Mouse (Mus musculus) ZHBTc4 (cell line): Measurements from ENCODE around the gene Ceacam19.
A peak's percentile ranks its signal among the peaks of the same experiment; 100 is the strongest.

Source experiments
- DNase-seq: peaks from one replicate; pipeline ENCODE4 v3.0.0-alpha.2; 2011; ENCODE audit warnings: low read depth, low spot score

The Ceacam19 gene

DNA sequence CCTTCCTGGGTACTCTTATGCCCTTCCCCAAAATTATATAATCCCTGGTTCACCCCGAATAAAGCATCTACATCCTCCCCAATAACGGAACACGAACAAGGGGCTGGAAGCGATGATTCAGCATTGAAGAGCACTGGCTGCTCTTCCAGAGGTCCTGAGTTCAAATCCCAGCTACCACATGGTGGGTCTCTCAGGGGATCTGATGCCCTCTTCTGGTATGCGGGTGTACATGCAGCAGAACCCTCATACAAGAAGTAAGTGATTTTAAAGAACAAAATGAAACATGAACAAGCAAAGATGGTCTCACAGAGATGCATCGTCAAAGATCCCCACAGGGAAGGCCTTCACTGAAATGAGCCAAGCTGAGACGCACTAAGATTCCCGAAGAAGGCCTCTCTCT is 7.0 kb downstream of the Ceacam19 start:
- no peak for DNase-seq

DNA sequence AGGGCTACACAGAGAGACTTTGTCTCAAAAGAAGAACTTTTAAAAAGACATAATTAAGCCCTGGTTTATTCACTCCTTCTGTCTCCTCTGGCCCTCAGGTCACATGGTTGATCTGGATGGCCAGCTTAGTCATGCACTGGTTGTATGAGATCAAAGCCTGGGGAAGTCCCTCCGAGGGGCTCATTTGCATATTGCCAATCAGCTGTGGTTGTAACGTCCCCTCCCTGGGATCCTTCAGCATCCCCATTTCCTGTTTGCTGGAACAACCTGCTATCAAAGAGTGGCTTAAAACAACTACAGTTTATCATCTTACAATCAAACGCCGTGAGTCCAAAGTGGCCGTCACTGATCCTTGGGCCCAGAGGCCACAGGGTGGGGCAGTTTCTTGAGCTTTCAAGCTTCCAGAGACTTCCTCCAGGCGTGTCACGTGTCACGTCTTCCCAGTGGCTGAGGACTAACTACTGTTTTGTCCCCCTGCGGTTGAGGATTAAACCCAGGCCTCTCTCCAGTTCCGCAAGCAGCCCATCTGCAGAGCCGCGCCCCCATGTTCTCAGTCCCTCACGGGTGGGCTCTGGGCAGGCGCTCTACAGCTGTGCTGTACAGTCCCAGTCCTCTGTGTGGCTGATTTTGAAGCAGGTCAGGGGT is 10.9 kb downstream of the Ceacam19 start:
- peak; percentile 88 for DNase-seq

DNA sequence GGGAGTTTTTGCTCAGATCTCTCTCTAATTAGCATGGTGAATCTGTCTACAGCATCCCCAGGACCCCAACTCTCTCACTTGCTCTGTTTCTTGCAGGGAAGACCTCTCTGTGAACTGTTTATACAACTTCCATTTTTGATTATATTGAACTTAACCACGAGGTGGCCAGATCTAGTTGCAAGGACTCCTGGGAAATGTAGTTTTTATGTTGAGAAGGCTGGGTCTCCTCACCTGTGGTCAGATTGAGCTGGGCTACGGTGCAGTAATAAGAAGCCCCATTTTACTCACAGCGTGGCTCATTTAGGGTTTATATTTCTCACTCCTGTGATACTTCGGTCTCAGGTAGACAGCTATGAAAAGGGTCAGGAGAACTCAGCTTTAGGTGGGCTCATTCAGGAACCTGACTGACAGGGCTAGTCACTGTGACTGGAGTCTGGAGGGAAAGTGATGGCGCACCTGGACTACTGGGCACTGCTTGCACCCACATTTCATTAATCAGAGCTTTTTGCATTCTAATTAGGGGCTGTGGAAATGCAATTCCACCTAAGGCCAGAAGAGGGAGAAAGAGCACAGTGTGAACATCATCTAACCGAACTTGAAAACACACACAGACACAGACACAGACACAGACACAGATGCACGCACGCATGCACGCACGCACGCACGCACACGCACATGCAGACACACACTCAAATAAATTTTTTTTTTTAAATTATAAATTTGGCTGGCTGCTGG is 11.7 kb downstream of the Ceacam19 start:
- DNase-seq: peak; percentile 83

DNA sequence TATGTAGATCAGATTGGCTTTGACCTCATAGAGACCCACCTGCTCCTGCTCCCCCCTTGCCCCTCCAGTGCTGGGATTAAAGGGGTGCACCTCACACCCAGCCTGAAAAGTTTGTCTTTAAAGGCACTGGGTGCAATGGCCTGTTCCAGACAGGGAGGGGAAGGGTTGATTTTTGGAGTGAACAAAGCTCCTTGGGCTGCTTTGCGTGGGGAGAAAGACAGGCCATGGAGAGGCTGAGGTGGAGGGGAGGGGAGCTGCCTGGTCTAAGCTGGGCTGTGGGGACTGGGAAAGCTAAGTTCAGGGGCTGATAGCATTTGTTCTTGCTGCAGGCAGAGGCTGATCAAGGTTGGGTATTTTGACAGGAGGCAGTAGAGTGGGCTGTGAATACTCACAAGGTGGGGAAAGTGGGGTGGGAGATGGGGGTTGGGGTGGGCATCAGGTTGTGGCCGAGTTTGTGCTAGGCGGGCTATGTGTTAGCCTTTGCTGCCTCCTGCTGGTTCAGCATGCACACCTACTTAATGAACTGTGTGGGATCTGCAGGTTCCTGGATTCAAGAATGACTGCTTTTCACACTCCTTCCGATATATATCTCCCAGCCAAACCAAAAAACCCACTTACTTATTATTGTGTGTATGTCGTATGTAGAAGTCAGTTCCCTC is 15.7 kb downstream of the Ceacam19 start:
- peak; percentile 79 for DNase-seq

DNA sequence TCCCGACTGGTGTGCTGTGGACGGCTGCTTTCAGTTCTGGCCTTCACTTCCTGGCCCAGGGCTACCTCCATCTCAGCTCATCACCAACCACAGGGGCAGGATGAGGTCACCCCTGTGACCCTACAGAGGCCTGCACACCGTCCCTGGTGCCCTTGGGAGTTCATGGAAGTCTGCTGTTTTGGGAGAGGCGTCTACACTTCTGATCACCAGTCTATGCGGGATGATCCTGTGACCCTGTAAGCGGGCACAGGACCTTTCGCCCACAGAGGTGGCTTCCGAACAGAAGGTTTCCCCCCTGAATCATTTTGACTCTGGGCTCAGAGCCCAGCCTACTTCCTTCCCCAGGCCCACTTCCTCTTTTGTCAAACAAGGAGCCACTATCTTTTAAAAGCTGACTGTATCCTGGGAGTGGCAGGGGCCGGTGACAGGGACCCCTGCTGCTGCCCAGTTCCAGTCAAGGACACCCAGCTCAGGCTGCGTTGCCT is 16.6 kb downstream of the Ceacam19 start:
- DNase-seq: peak; percentile 71

DNA sequence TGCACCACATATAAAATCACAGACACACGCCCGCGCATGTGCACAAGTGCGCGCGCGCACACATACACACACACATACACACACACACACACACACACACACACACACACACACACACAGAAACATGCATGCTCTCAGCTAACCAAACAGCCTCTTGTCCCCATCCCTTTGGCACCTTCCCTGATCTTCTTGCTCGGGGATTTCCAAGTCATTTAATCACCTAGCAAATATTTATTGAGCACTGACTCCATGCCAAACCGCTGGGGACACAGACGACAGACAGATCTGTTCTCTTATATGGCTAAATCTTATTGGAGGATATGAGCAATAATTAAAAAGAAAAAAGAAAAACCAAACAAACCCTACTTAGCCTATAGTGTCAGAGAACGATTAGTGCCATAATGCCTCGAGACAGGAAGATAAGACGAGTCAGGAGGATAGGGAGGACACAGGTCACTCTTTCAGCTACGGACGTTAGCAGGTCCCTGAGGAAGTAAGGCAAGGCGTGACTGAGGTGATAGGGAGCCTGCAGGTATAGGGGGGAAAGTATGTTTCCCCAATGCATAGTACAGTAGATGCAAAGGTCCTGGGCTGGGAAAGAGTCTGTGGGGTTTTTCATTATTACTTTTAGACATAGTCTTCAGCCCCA is 19.9 kb downstream of the Ceacam19 start:
- no peak for DNase-seq

DNA sequence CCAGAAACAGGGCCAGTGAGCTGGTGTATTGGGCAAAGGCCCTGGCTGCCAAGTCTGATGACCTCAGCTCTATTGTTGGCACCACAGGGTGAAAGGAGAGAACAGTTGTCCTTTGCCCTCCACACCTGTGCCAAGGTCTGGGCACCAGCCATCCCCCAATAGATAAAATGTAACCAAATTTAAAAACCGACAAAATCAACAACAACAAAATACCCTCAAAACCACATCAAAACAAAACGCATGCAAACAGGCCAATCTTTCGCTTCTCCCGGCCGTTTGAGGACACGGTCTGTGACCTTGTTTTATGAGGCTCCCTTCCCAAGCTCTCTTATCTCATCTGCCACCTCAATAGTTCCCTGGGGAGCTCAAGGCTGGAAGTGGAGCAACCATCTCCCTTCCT is 21.3 kb downstream of the Ceacam19 start:
- DNase-seq: no peak

DNA sequence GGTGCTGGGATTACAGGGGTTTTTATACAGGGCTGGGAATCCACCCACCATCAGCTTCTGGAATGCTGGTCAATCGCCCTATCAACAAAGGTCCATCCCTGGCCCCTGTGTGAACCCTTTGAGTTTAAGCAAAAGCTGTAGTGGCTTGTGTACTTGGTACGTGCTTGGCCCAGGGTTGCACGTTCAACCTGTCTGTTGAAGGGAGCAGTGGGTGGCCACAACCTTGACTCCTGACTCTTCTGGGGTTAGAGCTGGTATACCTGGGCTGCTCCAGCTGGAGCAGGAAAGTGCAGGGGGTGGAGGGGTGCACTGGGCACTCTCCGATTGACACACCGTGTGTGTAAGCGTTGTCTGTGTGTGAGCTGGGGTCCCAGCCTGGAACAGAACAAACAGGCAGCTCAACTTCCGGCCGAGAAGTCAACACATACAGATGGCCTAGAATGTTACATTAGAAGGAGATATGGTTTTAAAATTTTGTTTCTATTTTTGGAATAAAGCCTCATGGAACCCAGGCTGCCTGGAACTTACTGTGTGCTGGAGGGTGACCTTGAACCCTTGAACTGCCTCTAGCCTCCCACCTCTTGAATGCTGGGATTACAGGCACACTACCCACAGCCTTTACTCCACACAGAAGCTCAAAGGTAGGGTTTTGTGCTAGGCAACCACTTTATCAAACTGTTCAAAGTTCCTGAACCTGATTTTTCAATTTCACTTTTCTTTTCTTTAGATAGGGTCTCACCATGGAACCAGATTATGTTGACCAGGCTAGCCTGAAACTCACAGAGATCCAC is 22.3 kb downstream of the Ceacam19 start:
- DNase-seq: no peak

DNA sequence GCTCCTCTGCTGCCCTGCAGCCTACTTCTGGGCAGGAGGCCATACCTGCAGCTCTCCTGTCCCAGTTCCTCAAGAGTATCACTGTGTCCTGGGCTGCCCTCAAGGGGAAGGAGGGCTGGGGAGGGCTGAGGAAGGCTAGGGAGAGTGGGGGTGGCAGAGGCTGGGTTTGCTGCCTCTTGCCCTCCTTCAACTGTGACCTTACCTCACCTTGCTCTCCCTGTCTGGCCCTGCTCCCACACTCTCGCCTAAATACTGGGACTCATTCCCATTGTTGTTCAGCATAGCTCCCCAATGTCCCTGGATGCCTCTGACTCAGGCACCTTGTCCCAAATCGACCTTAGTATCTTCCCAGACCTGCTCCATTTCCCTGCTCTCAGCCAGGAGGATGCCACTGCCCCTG is 23.5 kb downstream of the Ceacam19 start:
- no peak for DNase-seq

DNA sequence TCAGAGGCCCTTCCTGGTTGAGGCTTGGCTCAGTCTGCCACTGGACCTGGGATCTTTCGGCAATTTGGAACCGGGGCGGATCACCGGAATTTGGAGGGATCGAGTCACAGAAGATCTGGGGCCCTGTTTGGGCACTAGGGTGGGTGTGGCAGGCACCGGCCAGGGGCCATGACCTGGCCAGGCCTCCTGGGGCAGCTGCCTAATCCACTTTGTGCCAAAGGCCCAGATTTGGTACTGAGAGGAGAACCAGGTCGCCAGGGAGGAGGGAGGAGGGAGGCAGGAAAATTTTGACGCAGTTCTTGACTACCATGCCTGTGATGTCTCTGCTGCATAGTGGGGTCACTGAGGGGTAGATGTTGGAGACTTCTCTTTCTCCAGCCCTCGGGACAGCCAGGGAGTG is 26.6 kb downstream of the Ceacam19 start, which contains the start of gene Ceacam16:
Ceacam16 (minus strand) TSS at position 101 of the 400 bp plus-strand sequence.
- no peak for DNase-seq

DNA sequence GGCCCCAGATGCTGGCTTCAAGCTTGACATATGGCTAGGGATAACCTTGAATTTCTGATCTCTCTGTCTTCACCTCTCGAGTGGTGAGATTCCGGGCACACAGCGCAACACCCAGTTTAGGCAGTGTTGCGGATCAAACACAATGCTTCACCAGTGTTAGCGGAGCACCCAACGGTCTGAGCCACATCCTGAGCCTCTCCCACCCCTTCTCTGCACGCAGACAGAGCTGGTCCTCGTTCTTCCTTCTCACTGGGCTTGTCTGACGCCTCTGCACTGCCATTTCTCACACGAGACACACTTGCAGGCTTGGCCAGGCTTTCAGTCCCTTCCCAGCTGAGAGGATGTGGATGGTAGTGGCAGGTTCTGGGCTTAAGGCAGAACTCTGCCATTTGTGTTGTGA is 28.0 kb downstream of the Ceacam19 start:
- DNase-seq: no peak

DNA sequence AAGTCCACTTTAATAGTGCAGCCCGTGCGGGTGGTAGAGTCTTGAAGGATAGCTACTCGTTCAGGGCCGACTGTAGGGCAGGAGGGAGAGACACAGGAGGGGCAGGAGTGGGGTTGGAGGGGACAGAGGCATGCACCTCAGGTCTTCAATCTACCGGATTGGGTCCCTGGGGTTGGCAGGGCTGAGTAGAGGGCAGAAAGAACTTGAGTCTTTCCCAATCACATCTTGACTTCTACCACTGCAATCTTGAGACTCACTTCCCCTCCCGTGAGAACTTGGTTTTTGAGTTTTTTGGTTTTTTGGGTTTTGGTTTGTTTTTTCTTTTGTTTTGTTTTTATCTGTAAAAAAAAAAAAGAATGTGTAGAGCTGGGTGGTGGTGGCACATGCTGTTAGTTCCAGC is 31.5 kb downstream of the Ceacam19 start:
- DNase-seq: no peak

DNA sequence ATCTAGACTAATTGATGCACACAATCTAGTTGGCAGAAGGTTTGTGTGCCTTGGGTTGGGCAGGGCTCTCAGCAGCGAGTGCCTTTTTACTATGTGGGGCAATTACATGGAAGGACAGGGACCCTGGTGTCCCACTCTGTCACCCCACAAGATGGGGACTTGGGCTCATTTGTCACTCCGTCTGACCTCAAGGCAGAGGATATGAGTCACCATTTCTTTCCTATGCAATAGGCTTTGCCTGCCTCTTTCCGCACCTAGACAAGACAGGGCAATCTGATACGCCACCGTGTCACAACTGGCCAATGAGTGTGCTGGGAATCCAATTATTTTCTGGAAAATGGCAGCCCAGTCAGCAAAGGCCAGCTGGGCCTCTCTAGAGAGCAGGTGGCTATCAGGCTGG is 32.1 kb downstream of the Ceacam19 start:
- DNase-seq: no peak

DNA sequence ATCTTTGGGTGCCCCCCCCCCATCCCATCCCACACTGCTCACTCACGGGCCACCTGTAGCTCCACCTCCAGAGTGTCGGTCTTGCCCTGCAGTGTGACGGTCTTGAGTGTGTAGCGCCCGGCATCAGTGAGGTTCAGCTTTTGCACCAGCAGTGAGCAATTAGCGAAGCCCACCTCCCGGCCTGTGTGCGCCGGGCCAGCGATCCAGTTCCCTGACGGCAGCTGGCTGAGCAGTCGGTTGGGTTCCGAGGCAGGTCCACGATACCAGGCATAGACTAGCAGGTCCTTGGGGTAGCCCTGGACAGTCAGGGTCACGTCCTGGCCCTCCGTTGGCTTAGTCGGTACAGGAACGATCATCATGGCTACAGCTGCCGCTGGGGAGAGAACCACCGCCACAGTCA is 34.2 kb downstream of the Ceacam19 start:
- DNase-seq: no peak

DNA sequence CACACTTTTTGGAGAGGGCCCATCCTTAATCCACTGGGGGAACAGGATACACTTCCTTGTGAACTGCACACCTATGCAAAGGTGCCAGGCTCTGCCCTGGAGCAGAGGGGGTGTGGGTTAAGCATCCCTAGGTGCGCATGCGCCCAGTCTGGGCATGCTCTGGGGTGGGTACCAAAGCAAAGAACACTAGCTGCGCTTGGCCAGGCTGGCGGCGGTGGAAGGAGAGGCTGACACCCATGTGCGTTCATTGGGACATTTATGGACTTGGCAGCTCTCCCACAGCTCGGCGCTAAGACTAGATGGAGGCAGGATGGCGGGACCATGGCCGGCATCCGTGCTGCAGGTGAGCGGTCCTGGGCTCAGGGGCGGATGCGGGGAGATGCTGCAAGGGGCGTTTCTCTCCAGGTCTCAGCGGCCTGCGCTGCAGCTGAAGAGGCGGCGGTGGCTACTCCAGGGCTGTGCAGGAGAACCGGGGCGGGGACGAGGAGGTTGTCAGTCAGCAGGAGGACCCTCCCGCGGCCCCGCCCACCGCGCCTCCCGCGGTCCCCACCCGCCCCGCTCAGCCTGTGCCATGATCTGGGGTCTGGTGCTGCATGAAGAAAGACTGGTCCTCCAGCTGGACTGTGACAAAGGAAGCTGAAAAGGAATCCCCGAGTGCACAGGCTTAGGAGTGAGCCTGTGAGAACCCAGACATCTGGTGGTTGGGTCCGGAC is 35.8 kb downstream of the Ceacam19 start, which contains the start of gene Gm19345:
Gm19345 (plus strand) TSS at position 146 of the 713 bp plus-strand sequence.
- peak; percentile 86 for DNase-seq

DNA sequence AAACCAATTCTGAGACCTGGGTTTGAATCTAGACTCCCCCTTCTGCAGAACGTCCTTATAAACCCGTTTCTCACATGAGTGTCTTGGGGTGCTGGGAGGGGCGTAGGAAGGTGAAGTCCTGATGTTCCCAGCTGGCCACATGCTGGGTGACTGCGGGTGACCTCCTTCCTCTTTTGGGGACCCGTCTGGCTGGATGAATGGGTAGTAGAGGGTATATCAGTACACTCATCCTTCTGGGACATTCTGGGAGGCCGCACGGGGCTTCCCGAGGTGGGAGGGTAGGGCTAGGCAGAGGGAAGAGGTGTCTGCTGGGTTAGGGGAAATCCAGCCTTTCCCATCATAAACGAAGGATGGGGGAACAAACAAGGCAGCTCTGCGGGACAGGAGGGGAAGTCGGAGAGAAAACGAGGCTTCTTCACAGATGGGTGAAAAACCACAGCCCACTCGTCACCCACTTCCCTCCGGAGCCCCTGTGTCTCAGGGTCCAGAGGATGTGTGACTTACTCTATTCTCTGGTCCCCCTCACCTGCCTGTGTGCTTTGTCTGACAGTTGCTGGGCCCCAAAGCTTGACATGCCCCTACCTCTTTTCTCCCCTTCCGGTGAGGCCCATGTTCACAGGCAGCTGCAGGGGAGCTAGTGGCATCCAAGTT is 43.1 kb downstream of the Ceacam19 start:
- no peak for DNase-seq

DNA sequence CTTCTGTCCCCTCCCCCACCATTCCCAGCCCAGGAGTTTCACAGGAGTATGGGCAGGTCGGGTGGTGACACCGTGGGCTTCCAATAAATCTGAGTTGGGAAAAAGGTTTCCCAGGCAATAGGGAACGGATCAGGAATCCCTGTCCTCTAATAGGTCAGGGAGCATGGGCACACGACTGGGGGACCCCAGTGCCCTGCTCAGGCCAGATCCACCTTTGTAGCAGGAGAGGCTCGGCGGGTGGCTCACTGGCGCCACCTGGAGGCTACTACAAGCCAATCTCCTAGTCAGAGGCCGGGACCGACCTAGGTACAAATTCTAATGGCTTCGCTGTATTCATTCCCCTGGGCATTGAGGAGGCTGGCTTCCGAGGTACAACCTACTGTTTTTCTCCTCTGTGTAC is 44.2 kb downstream of the Ceacam19 start:
- peak; percentile 79 for DNase-seq

DNA sequence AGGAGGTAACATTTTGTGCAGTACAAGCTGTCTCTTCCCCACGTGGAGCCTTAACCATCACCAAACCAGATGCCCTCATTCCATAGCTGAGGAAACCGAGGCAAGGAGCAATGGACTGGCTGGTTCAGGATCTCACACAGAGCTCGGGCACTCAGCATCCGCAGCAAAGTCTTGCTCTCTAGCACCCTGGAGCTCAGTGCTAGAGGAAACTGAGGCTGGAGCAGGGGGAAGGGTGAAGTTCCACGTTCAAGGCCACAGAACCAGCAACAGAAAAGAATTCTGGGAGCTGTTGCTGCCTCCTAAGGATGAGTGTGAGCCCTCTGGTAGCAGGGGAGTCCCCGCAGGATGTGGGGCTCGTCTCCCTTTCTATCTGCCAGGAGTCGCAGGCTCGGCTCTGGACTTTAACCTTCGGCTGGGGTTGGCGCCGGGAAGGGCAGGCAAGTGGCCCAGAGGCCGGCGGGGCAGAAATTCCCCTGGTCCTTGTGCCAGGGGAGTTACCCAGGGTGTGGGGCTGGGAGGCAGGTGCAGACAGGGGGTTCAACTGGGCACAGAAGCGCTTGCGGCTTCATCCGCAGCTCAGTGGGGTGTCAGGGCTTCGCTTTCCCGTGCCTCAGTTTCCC is 44.8 kb downstream of the Ceacam19 start:
- DNase-seq: no peak

DNA sequence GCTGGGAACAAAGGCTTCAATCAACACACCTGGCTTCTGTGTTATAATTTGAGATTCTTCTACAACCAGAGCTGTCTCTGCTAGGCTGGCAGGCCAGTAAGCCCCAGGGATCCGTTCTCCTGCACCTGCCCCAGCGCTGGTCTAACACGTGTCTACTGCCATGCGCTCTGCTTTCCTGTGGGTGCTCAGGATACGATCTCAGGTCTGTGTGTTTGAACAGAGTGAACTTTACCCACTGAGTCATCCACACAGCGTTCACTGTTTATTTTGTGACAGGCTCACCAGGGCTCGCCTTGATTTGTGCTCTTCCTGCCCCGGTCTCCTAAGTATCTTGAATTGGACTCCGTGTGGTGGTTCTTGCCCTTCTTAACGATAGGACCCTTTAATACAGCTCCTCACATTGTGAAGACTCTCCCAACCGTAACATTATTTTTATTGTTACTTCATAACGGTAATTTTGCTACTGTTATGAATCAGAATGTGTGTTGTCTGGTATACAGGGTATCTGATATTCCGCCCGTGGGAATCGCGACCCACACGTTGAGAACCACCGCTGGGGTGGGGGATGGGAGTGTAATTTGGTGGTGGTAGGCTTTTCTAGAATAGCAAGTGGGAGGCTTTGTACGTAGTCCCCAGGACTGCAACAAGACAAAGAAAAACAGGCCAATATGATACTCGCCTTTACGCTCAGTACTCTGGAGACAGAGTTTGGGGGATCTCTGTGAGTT is 45.9 kb downstream of the Ceacam19 start:
- DNase-seq: no peak
